Mouse (Mus musculus) kidney, postnatal 0 days (tissue): ENCODE measurements around the gene Zfp422. TPM values are rescaled to one million over a fixed set of nuclear protein-coding genes. Genes with fewer than 3 reads are reported as not detected.

Source experiments
- ATAC-seq: fragments of 200-750 bp; cut with Nextera tagmentation; replicated peaks from 2 replicates; pipeline ENCODE4 v1.8.0; 2017; ENCODE audit warnings: low read depth, moderate number of reproducible peaks, moderate TSS enrichment, moderate library complexity; ENCODE audit not compliant: low FRiP score
- DNase-seq: peaks from one replicate; pipeline ENCODE4 v3.0.0-alpha.2; 2016; ENCODE audit warnings: low spot score
- H3K27ac ChIP-seq: fragments of 300-500 bp; sonication (generic); 2 replicates; pipeline ENCODE4 v1.5.1; 2014; ENCODE audit warnings: mild to moderate bottlenecking
- H3K27me3 ChIP-seq: fragments of 300-500 bp; sonication (generic); 2 replicates; pipeline ENCODE4 v1.6.1; 2014; ENCODE audit warnings: low read length, mixed read lengths; ENCODE audit not compliant: insufficient read depth
- H3K36me3 ChIP-seq: fragments of 300-500 bp; sonication (generic); 2 replicates; pipeline ENCODE4 v1.6.1; 2014; ENCODE audit warnings: low read length, mixed read lengths; ENCODE audit not compliant: insufficient read depth
- H3K4me1 ChIP-seq: fragments of 300-500 bp; sonication (generic); replicated peaks from 2 replicates; pipeline ENCODE4 v1.6.1; 2014; ENCODE audit warnings: antibody characterized with exemption, low read length, mixed read lengths; ENCODE audit not compliant: insufficient read depth
- H3K4me2 ChIP-seq: fragments of 300-500 bp; sonication (generic); 2 replicates; pipeline ENCODE4 v1.6.1; 2014; ENCODE audit warnings: mild to moderate bottlenecking, low read length, moderate library complexity, mixed read lengths
- H3K4me3 ChIP-seq: fragments of 300-500 bp; sonication (generic); replicated peaks from 2 replicates; pipeline ENCODE4 v1.5.1; 2014; ENCODE audit warnings: low read depth, low read length
- H3K9ac ChIP-seq: fragments of 300-500 bp; sonication (generic); 2 replicates; pipeline ENCODE4 v1.6.1; 2014; ENCODE audit warnings: low read depth, low read length
- H3K9me3 ChIP-seq: fragments of 300-500 bp; sonication (generic); replicated peaks from 2 replicates; pipeline ENCODE4 v1.6.1; 2016; ENCODE audit warnings: low read length, inconsistent platforms, mixed read lengths
- CTCF ChIP-seq: IDR thresholded peaks from 2 replicates; pipeline ENCODE4 v1.5.1; 2016; ENCODE audit warnings: antibody characterized with exemption, low read depth, mild to moderate bottlenecking, moderate library complexity
- WGBS: fragments of 180-500 bp; shearing (Covaris S2); extraction: QIAGEN DNeasy Blood & Tissue Kit; methylation state at CpG from one replicate; pipeline ENCODE4 v1.1.7; 2014; 5-methylcytosine and 5-hydroxymethylcytosine counted together
- polyA plus RNA-seq: library from polyadenylated mRNA; unstranded; fragments of >200 nt; fragmentation: Nextera tagmentation; extraction: Ambion mirVana; gene quantifications from 2 replicates; pipeline ENCODE4 v1.2.1, GENCODE M21; 2015

Zfp422 gene
- polyA plus RNA-seq, result 142 and 148 TPM in 2 replicates

- TF ChIP-seq CTCF, result no peak
- ATAC-seq (peak; percentile 92), DNase-seq (peak; percentile 85)
- peak within 1 kb of the TSS; percentile 67 for H3K4me2 ChIP-seq
- under 1% methylated on average over 54 of the region's 56 CpGs for WGBS
- H3K4me3 ChIP-seq, result peak within 1 kb of the TSS; percentile 84
- peak within 1 kb of the TSS; percentile 97 for H3K9ac ChIP-seq
- no peaks in the 10 kb centered on the region for H3K9me3 ChIP-seq
- H3K27me3 ChIP-seq, result no peaks in the 10 kb centered on the region
- H3K27ac ChIP-seq, result peak within 1 kb of the TSS; percentile 92
- H3K4me1 ChIP-seq, result no peaks in the 10 kb centered on the region
- H3K36me3 ChIP-seq, result 0 out of 2 replicates have a peak, but pooled peaks cover 8% of the 10 kb centered on the region
These were observed at the start of gene Zfp422 for GRCm38 (mm10) chr6:116628539-116629171. Zfp422 (minus strand) TSS chr6:116628999.

GRCm38 (mm10) chr6:116677321-116677720 lies 48.5 kb upstream of the Zfp422 start:
- WGBS, result 63% methylated on average over 6 of the region's 6 CpGs
- ATAC-seq (no peak), DNase-seq (no peak)
- no peak overlapping the region for H3K9ac ChIP-seq
- H3K36me3 ChIP-seq, result no peaks in the 10 kb centered on the region
- H3K9me3 ChIP-seq, result no peaks in the 10 kb centered on the region
- H3K27ac ChIP-seq, result no peak overlapping the region
- no peaks in the 10 kb centered on the region for H3K27me3 ChIP-seq
- H3K4me2 ChIP-seq, result no peak overlapping the region
- peaks cover 5% of the 10 kb centered on the region for H3K4me1 ChIP-seq
- no peak for TF ChIP-seq CTCF
- no peak overlapping the region for H3K4me3 ChIP-seq

- no peak for TF ChIP-seq CTCF
- ATAC-seq, result no peak
- H3K4me1 ChIP-seq, result peaks cover 5% of the 10 kb centered on the region
- no peak overlapping the region for H3K9ac ChIP-seq
- WGBS, result 52% methylated on average over 10 of the region's 10 CpGs
- no peak overlapping the region for H3K4me3 ChIP-seq
- peak; percentile 44 for DNase-seq
- H3K36me3 ChIP-seq, result no peaks in the 10 kb centered on the region
- H3K27me3 ChIP-seq, result no peaks in the 10 kb centered on the region
- H3K4me2 ChIP-seq, result no peak overlapping the region
- no peak overlapping the region for H3K27ac ChIP-seq
- H3K9me3 ChIP-seq, result no peaks in the 10 kb centered on the region
These were observed 47.6 kb upstream of the Zfp422 start for GRCm38 (mm10) chr6:116676355-116676913.

GRCm38 (mm10) chr6:116674283-116674886 lies 45.6 kb upstream of the Zfp422 start:
- no peak for TF ChIP-seq CTCF
- H3K4me1 ChIP-seq, result peaks cover 11% of the 10 kb centered on the region
- H3K4me2 ChIP-seq, result peak overlapping the region; percentile 92
- H3K9me3 ChIP-seq, result no peaks in the 10 kb centered on the region
- DNase-seq, result no peak
- peak overlapping the region; percentile 45 for H3K4me3 ChIP-seq
- H3K36me3 ChIP-seq, result no peaks in the 10 kb centered on the region
- H3K27ac ChIP-seq, result 0 out of 2 replicates have a peak overlapping the region, but pooled peaks have one; percentile 2
- peak overlapping the region; percentile 50 for H3K9ac ChIP-seq
- H3K27me3 ChIP-seq, result no peaks in the 10 kb centered on the region
- WGBS, result 15% methylated on average over 16 of the region's 16 CpGs
- no peak for ATAC-seq

- Histone ChIP-seq H3K4me1 (peaks cover 11% of the 10 kb centered on the region), H3K27me3 (no peaks in the 10 kb centered on the region), H3K36me3 (no peaks in the 10 kb centered on the region), H3K9ac (peak within 1 kb of the TSS; percentile 50), H3K4me2 (peak within 1 kb of the TSS; percentile 92), H3K9me3 (no peaks in the 10 kb centered on the region), H3K27ac (0 out of 2 replicates have a peak within 1 kb of the TSS, but pooled peaks have one; percentile 2), H3K4me3 (peak within 1 kb of the TSS; percentile 45)
- TF ChIP-seq CTCF, result no peak
- WGBS, result under 1% methylated on average over 44 of the region's 44 CpGs
- DNase-seq, result peak; percentile 84
- peak; percentile 88 for ATAC-seq
These were observed 44.9 kb upstream of the Zfp422 start, which contains the start of gene Rassf4 for GRCm38 (mm10) chr6:116673471-116674282. Rassf4 (minus strand) TSS chr6:116673952.

GRCm38 (mm10) chr6:116672349-116672748 lies 43.5 kb upstream of the Zfp422 start:
- H3K36me3 ChIP-seq, result no peaks in the 10 kb centered on the region
- no peak overlapping the region for H3K4me2 ChIP-seq
- H3K9me3 ChIP-seq, result no peaks in the 10 kb centered on the region
- peaks cover 11% of the 10 kb centered on the region for H3K4me1 ChIP-seq
- no peak for TF ChIP-seq CTCF
- H3K27ac ChIP-seq, result no peak overlapping the region
- H3K4me3 ChIP-seq, result no peak overlapping the region
- no peak overlapping the region for H3K9ac ChIP-seq
- H3K27me3 ChIP-seq, result 0 out of 2 replicates have a peak, but pooled peaks cover 3% of the 10 kb centered on the region
- no peak for ATAC-seq
- DNase-seq, result no peak
- 82% methylated on average over 5 of the region's 5 CpGs for WGBS
